Mouse (Mus musculus) olfactory bulb, adult 2 months (tissue): ENCODE data around the gene Reep6.

Source experiments
- CTCF ChIP-seq: fragments of 200-500 bp; IDR thresholded peaks from 2 replicates; pipeline ENCODE4 v1.5.1; 2012; ENCODE audit warnings: low read depth, mild to moderate bottlenecking, low read length, moderate library complexity; ENCODE audit not compliant: insufficient read depth
- POLR2A ChIP-seq: fragments of 200-500 bp; IDR thresholded peaks from 2 replicates; pipeline ENCODE4 v1.6.1; 2012; ENCODE audit warnings: mild to moderate bottlenecking, low read depth, low read length, moderate library complexity; ENCODE audit not compliant: insufficient read depth

GRCm38 (mm10) chr10:80339941-80340750, 10.4 kb downstream of the Reep6 start:
- TF ChIP-seq POLR2A = no peak
- TF ChIP-seq CTCF = peak; percentile 74
